Mouse (Mus musculus) hindbrain, embryonic 10.5 days (tissue): ENCODE measurements at regions not wholly inside any gene's neighbourhood (a gene's known extent, or its start where the extent isn't known, plus 50 kb on each side); places are given as distances from the start of the nearest gene placed in this dataset.

Experiments used
- DNase-seq: peaks from one replicate; pipeline ENCODE4 v3.0.0-alpha.2; 2017; ENCODE audit warnings: low spot score
- H3K27ac ChIP-seq: fragments of 300-500 bp; sonication (generic); 2 replicates; pipeline ENCODE4 v1.5.1; 2016; ENCODE audit warnings: mild to moderate bottlenecking, moderate library complexity
- H3K27me3 ChIP-seq: fragments of 300-500 bp; sonication (generic); 2 replicates; pipeline ENCODE4 v1.6.1; 2016; ENCODE audit warnings: mild to moderate bottlenecking; ENCODE audit not compliant: poor library complexity, insufficient read depth, severe bottlenecking
- H3K36me3 ChIP-seq: fragments of 300-500 bp; sonication (generic); 2 replicates; pipeline ENCODE4 v1.6.1; 2016; ENCODE audit warnings: mild to moderate bottlenecking, moderate library complexity
- H3K4me1 ChIP-seq: fragments of 300-500 bp; sonication (generic); replicated peaks from 2 replicates; pipeline ENCODE4 v1.6.1; 2016; ENCODE audit warnings: mild to moderate bottlenecking
- H3K4me3 ChIP-seq: fragments of 300-500 bp; sonication (generic); 2 replicates; pipeline ENCODE4 v1.5.1; 2016; ENCODE audit warnings: mild to moderate bottlenecking, moderate library complexity
- H3K9me3 ChIP-seq: fragments of 300-500 bp; sonication (generic); 2 replicates; pipeline ENCODE4 v1.6.1; 2016; ENCODE audit warnings: mild to moderate bottlenecking, moderate library complexity
- WGBS: fragments of 180-500 bp; shearing (Covaris S2); methylation state at CpG from one replicate; pipeline ENCODE4 v1.1.7; 2016; 5-methylcytosine and 5-hydroxymethylcytosine counted together

DNA sequence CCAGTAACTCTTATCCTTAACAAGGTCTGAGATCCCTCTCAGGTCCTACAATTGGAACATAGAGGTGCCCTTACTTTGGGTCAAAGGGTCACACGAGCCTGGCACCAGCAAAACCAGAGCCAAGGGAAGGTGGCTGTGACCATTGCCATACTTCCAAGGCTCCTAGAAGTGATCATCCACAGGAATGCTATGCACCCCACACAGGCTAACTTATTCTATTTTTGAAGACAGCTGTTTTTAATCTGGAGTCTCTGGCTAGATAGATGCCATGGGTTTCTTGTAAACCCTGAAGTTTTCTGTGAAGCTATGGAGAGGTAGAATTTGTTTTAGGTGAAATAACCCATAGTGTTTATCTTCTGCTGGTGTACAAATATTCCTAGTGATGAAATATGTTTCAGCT is 172.5 kb upstream of the Mctp2 start:
- 81% methylated on average over 1 of the region's 1 CpGs for WGBS
- Histone ChIP-seq H3K27ac (no peak overlapping the region), H3K9me3 (no peaks in the 10 kb centered on the region), H3K4me3 (no peak overlapping the region), H3K4me1 (no peaks in the 10 kb centered on the region), H3K36me3 (no peaks in the 10 kb centered on the region), H3K27me3 (no peaks in the 10 kb centered on the region)
- DNase-seq = no peak

GRCm38 (mm10) chr7:72481275-72481674 is 174.9 kb upstream of the Mctp2 start:
- Histone ChIP-seq H3K4me3 (no peak overlapping the region), H3K27ac (no peak overlapping the region), H3K9me3 (no peaks in the 10 kb centered on the region), H3K27me3 (no peaks in the 10 kb centered on the region), H3K4me1 (no peaks in the 10 kb centered on the region), H3K36me3 (no peaks in the 10 kb centered on the region)
- WGBS = 88% methylated on average over 2 of the region's 2 CpGs
- DNase-seq = no peak

GRCm38 (mm10) chr7:72490161-72490560 is 183.8 kb upstream of the Mctp2 start:
- Histone ChIP-seq H3K9me3 (no peaks in the 10 kb centered on the region), H3K27me3 (no peaks in the 10 kb centered on the region), H3K4me3 (no peak overlapping the region), H3K4me1 (no peaks in the 10 kb centered on the region), H3K27ac (no peak overlapping the region), H3K36me3 (no peaks in the 10 kb centered on the region)
- DNase-seq = no peak

GRCm38 (mm10) chr7:72493292-72493691 is 186.9 kb upstream of the Mctp2 start:
- no peak overlapping the region for H3K4me3 ChIP-seq
- H3K27me3 ChIP-seq = no peaks in the 10 kb centered on the region
- H3K9me3 ChIP-seq = no peaks in the 10 kb centered on the region
- DNase-seq = no peak
- H3K4me1 ChIP-seq = 0 out of 2 replicates have a peak, but pooled peaks cover 4% of the 10 kb centered on the region
- no peaks in the 10 kb centered on the region for H3K36me3 ChIP-seq
- no peak overlapping the region for H3K27ac ChIP-seq

DNA sequence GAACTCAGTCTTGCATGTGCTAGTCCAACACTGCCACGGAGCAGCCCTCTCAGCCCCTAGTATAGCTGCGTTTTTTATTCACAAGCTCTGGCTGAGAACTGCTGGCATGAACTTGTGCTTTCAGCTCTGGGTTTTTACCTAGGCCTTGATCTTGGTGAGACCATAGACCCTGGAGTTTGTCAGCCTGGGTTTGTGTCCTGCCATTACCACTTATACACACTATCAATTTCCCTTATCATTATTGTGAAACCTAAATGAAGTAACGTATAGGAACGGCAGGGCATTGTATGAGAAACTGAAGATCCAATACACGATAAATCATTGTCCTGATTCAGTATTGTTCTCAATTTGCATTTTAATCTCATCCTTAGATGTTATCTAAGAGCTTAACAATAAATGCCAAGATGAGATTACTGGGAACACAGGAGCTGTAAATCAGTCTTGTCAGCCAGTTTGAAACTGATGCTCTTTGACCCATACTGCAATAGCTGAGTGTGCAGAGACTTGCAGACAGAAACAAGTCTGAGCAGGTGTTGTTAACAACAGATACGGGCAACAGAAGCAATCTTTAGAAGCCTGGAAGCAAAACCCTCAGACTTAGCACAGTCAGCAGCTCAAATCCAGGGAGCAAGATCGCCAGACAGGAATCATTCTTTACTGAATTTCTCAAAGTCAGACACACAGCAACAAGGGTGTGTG is 190.7 kb upstream of the Mctp2 start:
- WGBS = 72% methylated on average over 7 of the region's 7 CpGs
- peak overlapping the region; percentile 40; the same call in 1 of the 2 replicates for H3K27ac ChIP-seq

GRCm38 (mm10) chr7:72498562-72499230 is 192.3 kb upstream of the Mctp2 start:
- peaks cover 31% of the 10 kb centered on the region for H3K4me1 ChIP-seq
- no peaks in the 10 kb centered on the region for H3K9me3 ChIP-seq
- no peak for DNase-seq
- peaks cover 26% of the 10 kb centered on the region for H3K27me3 ChIP-seq
- no peak overlapping the region for H3K27ac ChIP-seq
- 75% methylated on average over 4 of the region's 4 CpGs for WGBS
- no peak overlapping the region for H3K4me3 ChIP-seq
- H3K36me3 ChIP-seq = no peaks in the 10 kb centered on the region

More for the DNA sequence above, 190.7 kb upstream of the Mctp2 start:
- no peak overlapping the region for H3K4me3 ChIP-seq
- H3K9me3 ChIP-seq = no peaks in the 10 kb centered on the region
- H3K4me1 ChIP-seq = peaks cover 31% of the 10 kb centered on the region
- peaks cover 12% of the 10 kb centered on the region for H3K27me3 ChIP-seq
- H3K36me3 ChIP-seq = no peaks in the 10 kb centered on the region
- no peak for DNase-seq

DNA sequence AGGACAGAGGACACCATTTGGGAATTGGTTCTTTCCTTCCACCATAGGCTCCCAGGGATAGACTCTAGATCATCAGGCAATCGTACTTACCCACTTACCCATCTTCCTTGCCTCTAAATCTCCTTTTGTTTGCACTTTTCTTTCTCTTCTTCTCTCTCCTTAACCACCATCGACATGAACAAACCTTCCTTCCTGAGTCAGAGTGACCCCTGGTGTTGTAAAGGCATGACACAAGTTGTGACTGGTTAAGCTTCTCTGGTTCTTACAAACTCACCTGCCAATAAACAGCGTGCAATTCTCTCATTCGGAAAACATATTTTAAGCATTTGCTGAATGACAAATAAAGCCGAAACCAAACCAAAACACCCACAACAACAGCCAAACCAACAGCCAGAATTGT is 193.4 kb upstream of the Mctp2 start:
- Histone ChIP-seq H3K4me1 (peaks cover 31% of the 10 kb centered on the region), H3K27me3 (peaks cover 34% of the 10 kb centered on the region), H3K36me3 (no peaks in the 10 kb centered on the region), H3K9me3 (no peaks in the 10 kb centered on the region), H3K4me3 (no peak overlapping the region), H3K27ac (no peak overlapping the region)
- 83% methylated on average over 5 of the region's 5 CpGs for WGBS
- no peak for DNase-seq

DNA sequence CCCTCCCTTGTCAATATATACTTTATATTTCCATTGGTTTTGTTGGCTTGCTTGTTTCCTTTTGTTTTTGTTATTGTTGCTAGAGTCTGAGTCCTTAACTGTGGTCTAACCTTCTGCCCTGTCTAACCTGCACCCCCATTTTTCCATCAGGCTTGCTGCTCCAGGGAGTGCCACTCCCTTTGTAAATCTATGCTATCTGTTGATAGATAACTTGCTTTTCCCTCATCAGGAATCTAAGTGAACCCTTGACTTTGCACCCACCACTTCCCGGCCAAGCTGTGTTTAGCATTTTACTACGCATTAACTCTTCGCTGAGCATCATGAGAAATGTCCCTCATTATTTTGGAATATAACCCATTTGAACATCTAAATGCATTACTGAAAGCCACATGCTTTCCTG is 193.8 kb upstream of the Mctp2 start:
- WGBS = 81% methylated on average over 3 of the region's 3 CpGs
- Histone ChIP-seq H3K4me1 (peaks cover 31% of the 10 kb centered on the region), H3K27ac (no peak overlapping the region), H3K4me3 (no peak overlapping the region), H3K9me3 (no peaks in the 10 kb centered on the region), H3K36me3 (no peaks in the 10 kb centered on the region), H3K27me3 (peaks cover 35% of the 10 kb centered on the region)
- DNase-seq = no peak

DNA sequence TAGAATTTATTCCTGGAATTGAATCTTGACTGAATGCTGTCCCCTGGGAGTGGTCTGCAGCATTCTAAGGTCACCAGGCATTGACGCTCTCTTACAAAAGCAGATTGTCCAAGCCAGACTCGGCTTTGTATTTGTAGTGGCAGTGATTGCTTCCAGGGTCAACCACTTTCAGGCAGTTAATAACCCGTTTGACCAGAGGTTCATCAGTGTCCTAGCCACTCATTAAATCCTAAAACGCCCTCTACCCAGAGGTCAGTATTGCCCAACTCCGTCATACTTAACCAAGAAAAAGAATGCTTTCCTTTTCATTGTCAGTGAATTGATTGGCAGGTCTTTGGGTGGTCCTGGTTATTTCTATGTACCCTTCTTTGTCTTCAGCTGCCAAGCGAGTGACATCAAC is 194.6 kb upstream of the Mctp2 start:
- DNase-seq = peak; percentile 49
- no peaks in the 10 kb centered on the region for H3K9me3 ChIP-seq
- peaks cover 34% of the 10 kb centered on the region for H3K4me1 ChIP-seq
- no peak overlapping the region for H3K27ac ChIP-seq
- no peak overlapping the region for H3K4me3 ChIP-seq
- 27% methylated on average over 6 of the region's 6 CpGs for WGBS
- no peaks in the 10 kb centered on the region for H3K36me3 ChIP-seq
- H3K27me3 ChIP-seq = peaks cover 43% of the 10 kb centered on the region

DNA sequence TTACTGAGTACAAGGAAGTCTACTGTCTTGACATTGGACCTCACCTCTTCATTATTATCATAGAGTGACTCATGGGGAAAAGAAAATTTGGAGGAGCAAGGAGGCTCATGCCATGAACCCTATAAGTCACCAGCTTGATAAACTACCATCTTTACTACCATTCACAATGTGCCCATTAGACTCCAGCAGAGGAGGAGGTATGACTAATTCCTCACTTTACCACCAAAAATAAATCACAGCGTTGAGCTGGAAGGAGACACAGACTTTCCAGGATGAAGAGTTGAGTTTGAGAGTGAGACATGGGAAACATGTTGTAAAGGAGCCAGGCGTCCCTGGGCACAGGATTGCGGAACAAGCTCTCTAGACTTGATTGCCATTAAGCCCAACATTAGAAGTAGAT is 195.0 kb upstream of the Mctp2 start:
- no peaks in the 10 kb centered on the region for H3K36me3 ChIP-seq
- H3K4me3 ChIP-seq = no peak overlapping the region
- H3K27ac ChIP-seq = no peak overlapping the region
- H3K9me3 ChIP-seq = no peaks in the 10 kb centered on the region
- no peak for DNase-seq
- peaks cover 34% of the 10 kb centered on the region for H3K4me1 ChIP-seq
- peaks cover 45% of the 10 kb centered on the region for H3K27me3 ChIP-seq
- WGBS = 86% methylated on average over 3 of the region's 3 CpGs

DNA sequence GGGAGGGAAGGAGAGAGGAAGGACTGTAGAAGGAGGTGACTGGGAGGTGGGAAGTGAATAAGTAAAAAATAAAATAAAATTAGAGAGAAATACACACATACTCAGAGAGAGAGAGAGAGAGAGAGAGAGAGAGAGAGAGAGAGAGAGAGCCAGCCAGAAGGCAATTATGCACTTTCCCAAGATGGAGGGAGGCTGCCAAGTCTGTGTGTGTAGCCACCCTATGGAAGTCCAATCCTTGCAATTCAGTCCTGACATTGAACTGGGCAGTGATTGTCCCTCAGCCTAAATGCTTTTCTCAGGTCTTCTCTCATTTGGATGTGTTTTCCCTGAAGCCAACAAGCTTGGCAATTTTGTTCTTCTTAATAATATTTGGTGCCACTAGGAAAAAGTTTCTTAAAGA is 197.3 kb upstream of the Mctp2 start:
- DNase-seq = no peak

DNA sequence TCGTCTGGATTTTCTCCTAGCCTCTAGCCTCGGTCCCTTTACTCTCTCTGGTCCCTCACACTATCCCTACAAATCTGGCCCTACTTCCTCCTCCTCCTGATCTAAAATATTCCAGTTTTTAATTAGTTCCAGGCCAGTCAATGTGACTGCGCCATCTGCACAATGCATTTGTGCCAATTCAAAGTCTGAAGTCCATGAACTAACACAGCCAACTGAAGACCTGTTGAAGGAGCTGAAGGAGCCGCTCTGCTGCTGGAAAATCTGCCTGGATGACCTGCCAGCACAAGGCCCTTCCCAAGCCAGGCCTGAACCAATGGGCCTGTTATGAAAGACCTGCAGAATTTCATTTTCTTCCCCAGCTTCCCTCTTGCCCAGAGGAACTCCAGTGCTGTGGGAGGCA is 197.9 kb upstream of the Mctp2 start:
- Histone ChIP-seq H3K27me3 (peaks cover 40% of the 10 kb centered on the region), H3K4me1 (peaks cover 31% of the 10 kb centered on the region), H3K4me3 (no peak overlapping the region), H3K27ac (no peak overlapping the region), H3K36me3 (no peaks in the 10 kb centered on the region), H3K9me3 (no peaks in the 10 kb centered on the region)
- no peak for DNase-seq
- 81% methylated on average over 4 of the region's 4 CpGs for whole genome bisulfite sequencing

More for the DNA sequence above, 197.3 kb upstream of the Mctp2 start:
- Histone ChIP-seq H3K27me3 (peaks cover 45% of the 10 kb centered on the region), H3K36me3 (no peaks in the 10 kb centered on the region), H3K4me1 (peaks cover 35% of the 10 kb centered on the region), H3K4me3 (no peak overlapping the region), H3K9me3 (no peaks in the 10 kb centered on the region), H3K27ac (no peak overlapping the region)

- Histone ChIP-seq H3K36me3 (no peaks in the 10 kb centered on the region), H3K27me3 (peaks cover 34% of the 10 kb centered on the region), H3K9me3 (no peaks in the 10 kb centered on the region), H3K4me3 (no peak overlapping the region), H3K4me1 (peaks cover 20% of the 10 kb centered on the region), H3K27ac (no peak overlapping the region)
- 90% methylated on average over 8 of the region's 8 CpGs for WGBS
- DNase-seq = no peak
These were observed 199.5 kb upstream of the Mctp2 start for GRCm38 (mm10) chr7:72505732-72506460.
